Mouse (Mus musculus): Measurements from ENCODE around the gene Polr3f.

Polr3f gene

DNA sequence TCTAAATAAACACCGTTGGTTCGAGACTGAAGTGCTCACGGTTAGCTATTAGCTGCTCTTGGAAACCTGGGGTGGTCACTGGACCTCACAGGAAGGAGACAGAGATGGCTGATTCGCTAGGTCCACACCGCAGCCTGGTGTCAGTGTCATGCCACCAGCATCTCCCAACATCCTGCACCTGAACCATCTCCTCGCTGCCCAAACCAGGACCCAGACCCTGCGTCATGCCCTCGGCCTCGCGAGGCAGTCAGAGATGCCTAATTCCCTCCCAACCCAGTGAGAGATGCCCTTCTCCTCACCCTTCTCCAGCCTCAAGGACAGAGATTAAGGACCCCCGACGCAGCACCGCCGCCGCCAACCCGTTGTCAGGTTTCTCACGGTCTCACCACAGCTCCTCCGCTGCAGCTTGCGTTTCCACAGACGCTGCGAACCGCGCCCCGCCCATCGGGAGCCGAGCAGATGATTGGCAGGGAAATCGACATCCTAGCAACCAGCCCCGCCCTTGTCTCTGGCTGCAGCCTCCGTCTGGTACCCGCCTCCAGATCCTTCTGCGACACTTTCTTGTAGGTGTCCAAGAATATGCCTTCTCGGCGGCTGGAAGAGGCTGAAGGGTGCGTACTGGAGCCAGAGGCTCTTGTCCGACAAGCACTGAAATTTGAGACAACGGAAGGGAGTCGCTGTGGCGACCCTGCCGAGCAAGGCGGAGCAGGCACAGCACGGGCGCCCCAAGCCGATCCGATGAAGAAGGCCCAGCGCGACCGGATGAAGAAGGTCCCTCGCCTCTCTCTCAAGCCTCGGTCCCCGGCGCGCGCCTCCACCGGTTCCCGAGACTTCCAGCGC is at the start of gene Polr3f, which contains the start of gene Dzank1:
Gene Polr3f, plus strand, starts transcription at position 738 of the 840 bp plus-strand sequence.
Gene Dzank1, minus strand, starts transcription at position 434 of the 840 bp plus-strand sequence.
- DNase-seq (ENCODE audit: low read depth): peak; percentile 95

DNA sequence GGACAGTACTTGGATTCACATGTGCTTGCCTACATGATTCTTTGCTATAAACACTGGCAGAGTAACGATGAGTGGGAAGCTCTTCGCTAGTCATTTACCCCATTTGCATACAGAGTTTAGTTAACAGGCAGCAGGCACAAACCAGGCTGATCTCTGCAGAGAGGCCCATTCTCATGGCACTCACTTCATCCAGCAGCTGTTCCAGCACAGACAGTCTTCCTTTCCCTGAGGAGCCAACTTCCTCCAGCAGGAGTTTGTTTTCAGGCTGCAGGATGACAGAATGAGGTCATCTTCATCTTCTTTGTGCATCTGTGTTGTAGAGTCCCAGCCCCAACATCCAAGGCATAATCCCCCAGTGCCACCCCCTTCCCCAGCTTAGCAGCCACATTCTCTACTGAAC is 48.1 kb upstream of the Polr3f start:
- DNase-seq (ENCODE audit: low read depth): no peak

DNA sequence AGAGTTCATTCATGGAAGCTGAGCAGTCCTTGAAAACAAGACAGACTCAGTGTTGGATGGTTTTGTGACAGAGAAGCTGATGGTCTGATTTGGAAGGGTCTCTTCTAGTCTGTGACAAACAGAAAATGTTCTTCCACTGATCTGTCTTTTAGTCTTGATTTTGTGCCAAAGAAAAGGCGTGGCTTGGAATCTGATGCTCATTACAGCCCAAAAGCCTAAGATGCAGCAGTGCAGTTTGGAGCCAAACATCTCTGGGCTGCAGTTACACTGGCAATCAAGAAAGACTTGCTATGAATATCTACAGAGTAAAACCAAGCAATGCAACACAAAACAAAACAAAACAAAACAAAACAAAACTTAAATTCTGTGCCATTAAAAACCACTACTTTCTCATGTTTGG is 43.4 kb upstream of the Polr3f start:
- no peak for DNase-seq (ENCODE audit: low read depth)

DNA sequence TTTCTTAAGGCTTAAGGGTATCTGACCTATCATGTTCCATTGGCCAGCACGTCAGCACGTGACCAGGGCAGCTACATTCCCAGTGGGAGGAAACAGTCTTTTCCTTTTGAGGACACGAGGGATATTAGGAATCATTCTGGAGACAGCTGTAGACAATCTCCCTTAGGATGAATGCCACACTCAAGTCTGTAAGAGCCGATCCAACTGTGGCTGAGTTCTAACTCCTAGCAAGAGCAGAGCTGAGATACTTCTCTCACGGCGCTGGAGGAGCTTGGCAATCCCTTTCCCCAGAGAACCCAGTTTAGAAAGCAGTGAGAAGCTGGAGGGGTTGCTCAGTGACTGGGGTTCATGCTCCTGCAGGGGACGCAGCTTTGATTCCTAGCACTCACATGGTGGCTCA is 42.1 kb upstream of the Polr3f start:
- no peak for DNase-seq (ENCODE audit: low read depth)

DNA sequence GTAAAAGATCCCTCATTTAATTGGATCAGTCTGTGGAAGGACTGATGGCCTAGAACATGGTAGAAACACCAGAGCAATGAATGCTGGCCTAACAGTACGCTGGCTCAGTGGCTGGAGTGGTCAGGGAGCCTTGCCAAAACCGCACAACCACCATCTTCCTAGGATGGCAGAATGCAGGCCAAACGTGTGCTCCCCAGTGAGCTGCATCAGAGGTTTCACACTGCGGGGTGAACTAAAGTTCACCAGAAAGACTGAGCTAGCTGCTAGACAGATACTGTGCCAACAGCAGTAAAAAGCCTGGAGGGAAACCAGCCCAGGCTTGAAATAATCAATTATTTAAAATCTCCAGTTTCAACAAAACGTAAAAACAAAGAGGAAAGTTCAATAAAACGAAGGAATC is 40.0 kb upstream of the Polr3f start:
- DNase-seq (ENCODE audit: low read depth): peak; percentile 27

DNA sequence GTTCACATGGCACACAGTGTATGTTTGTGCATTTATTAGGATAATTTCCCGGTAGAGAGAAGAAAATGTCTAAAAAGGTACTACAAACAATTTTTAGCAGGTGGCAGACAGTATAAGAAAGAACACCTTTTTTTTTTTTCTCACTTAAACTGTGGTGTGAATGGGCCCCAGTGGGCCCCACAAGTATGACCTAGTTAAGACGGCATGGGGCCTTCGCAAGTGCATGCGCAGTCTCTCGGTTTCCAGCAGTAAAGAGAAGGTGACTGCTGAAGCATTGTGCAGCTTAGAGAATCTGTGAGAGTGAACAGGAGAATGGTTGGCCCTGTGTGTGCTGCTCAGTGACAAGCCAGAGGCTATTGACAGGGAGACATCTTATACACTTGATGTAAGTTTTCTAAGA is 38.2 kb upstream of the Polr3f start:
- DNase-seq (ENCODE audit: low read depth): no peak

DNA sequence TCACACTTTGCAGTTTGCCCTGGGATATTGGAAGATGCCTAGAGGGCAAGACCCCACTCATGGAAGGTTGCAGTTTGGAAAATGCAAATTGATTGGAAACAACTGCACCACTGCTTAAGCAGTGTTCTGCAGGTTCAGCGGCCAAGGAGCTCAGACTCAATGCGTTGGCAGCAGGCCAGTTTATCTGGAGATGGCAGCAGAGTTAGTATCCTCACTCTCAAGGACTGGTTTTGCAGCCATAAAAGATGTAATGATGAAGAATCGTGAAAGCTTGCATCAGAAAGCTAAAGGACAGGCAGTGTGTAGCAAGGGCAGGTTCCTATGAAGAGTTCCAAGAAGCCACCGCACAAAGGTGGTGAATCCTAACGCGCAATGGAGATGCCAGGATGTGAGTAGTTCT is 25.4 kb upstream of the Polr3f start:
- DNase-seq (ENCODE audit: low read depth): no peak

DNA sequence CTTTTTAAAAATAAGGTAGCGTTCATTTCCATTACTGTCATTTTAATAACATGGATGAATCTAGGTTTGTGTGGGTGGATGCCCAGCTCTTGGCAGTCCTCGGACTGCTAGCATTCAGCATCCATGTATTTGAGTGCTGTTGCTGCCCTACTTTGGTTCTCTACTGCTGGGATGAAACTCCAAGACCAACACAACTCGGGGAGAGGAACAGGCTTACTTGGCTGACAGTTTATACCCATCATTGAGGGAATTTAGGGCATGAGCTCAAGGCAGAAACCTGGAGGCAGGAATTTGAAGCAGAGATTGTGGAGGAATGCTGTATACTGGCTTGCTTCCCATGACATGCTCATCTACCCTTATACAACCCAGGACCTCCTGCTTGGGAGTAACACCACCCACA is 12.9 kb upstream of the Polr3f start:
- no peak for DNase-seq (ENCODE audit: low read depth)

DNA sequence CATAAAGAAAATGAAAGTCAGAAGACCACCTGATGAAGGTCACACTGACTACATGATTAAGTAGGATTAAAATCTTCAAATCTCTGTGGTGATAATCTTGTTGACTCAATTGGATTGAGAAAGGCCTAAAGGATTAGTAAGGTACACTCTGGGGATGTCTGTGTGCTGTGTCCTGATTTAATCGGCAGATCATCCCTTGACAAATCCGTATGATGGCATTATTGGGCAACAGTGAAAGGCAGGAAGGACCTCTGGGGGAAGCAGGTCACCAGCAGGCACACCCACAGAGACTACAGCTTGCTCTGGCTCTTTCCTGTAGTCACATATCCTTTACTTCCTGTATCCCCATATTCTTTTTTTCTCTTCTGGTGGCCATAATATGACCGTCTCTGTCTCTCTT is 7.7 kb upstream of the Polr3f start:
- no peak for DNase-seq (ENCODE audit: low read depth)

DNA sequence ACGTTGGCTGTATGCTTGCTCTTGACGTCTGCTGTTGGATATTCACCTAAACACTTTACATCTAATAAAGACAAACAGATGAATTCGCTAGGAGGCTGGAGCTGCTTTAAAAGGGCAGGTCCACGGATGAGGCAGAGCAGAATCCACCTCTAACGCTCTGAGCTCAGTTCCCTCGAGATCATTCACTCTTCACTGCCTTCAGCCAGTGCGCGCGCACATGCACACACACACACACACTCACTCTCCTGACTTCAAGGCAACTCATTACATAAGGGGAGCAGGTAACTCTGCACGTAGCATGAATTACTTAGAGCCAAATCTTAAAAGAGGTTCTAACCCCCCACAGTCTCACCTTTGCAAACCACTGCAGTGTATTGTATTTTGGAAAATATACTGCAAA is 1.7 kb upstream of the Polr3f start:
- no peak for DNase-seq (ENCODE audit: low read depth)

DNA sequence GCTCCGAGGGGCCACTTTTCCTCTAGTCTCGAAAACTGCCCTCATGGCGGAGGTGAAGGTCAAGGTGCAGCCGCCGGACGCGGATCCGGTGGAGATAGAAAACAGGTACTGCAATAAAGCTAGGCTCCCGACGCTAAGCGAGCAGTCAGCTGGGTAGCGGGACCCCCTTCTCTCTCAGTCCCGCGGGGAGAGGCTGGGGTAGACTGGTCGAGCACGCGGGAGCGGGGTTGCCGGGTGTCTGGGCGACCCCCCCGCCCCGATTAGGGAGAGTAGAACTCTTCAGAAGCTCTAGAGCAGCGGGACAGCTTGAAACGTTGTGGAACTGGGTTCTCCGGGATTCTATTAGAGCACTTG is 280 bp downstream of the Polr3f start:
- DNase-seq (ENCODE audit: low read depth): no peak

DNA sequence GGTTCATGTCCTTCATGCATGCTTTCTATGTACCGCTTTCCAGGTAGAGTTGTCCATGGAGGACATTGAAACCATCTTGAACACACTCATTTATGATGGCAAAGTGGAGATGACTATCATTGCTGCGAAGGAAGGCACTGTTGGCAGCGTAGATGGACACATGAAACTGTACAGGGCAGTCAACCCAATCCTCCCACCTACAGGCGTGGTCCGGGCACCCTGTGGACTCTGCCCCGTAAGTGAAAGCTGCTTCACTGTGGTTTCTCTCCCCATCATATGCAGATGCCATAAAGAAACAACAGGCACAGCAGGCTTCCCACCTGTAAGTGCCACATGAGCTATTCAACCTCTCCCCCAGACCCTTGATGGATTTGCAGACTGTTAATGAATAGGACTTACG is 9.6 kb downstream of the Polr3f start:
- no peak for DNase-seq (ENCODE audit: low read depth)

DNA sequence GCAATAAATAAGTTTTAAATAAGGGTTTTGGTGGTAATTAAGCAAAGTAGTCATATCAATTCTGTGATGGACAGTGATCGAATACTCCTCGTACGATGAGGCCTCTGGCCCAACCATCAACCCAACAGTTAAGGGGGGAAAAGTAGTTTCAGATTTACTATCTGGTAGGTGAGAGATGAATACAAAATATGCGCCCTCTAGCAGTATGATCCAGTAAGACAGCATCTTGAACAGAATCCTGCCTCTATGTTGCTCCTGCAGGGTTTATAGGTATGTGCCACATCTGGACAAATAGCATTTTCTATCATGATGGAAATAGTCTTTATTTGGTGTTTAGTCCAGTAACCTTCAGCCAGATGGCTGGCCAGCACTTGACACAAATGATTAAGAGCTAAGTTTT is 13.7 kb downstream of the Polr3f start:
- no peak for DNase-seq (ENCODE audit: low read depth)

DNA sequence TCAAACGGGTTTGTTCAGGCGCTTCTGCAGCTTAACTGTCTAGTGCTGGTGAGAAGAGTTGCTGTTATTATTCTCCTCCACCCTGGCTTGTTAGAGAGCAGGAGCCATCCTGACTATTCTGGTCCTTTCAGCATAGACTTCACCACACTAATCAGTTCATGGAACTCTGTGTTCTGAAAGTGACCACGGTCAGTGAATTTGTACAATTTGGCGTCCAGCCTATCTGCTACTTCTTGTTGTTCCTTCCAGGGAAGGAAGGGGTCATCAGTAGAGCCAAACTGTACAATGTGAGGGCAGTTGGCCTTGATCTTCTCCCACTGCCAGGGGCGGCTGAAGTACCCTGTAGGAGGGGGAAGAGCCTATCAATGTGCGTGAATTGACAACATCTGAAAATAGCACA is 16.2 kb downstream of the Polr3f start:
- no peak for DNase-seq (ENCODE audit: low read depth)

DNA sequence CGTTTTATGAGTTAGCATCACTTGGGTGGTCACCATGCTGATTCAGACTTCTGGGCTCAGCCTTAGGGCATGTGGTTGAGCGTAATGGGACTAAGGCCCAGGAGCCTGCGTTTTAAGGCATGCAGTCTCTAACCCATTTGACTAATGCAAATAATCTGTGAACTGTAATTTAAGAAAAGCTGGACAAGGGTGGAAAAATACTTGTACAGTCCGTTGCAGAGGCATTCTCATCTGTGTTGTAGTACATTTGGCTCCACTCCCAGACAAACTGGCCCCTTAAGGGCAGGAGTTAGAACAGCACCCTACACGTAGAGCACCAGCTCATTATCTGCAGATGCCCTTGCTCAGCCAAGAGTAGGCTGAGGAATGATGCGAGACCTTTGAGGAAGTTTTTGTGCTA is 17.1 kb downstream of the Polr3f start:
- no peak for DNase-seq (ENCODE audit: low read depth)

DNA sequence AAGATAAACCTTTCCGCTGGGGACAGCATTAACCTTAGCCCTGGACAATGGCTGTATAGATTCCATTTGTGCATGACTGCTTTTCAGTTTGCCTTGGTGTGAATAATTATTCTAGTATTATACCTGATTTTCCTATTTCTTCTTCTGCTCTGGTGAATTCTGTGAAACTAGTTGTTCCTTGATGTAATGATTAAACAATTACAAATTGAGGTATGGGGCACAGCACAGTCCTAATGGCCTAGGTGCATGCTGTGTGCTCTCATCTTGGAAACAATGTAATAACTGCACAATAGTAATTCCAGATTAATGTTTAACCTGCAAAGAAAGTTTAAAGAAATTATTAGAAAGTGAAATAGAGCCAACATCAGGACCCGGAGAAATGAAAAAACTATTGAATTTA is 17.5 kb downstream of the Polr3f start:
- no peak for DNase-seq (ENCODE audit: low read depth)

DNA sequence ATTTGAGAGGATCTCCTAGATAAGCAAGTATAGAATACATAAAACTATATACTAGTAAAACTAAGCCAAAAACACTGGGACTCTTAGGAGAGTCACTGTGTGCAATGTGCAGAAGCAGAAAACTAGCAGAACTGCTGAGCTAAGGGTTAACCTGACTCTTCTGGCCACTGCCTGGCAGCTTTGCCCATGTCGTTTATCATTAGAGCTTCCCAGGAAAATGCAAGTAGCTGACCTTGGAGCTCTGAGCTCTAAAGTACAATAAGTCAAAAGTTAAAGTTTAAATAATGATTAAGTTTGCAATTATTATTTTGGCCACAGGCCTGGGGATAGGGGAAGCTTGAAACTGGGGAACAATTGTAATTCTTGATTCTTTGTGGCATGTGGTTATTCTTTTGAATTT is 18.0 kb downstream of the Polr3f start:
- no peak for DNase-seq (ENCODE audit: low read depth)

DNA sequence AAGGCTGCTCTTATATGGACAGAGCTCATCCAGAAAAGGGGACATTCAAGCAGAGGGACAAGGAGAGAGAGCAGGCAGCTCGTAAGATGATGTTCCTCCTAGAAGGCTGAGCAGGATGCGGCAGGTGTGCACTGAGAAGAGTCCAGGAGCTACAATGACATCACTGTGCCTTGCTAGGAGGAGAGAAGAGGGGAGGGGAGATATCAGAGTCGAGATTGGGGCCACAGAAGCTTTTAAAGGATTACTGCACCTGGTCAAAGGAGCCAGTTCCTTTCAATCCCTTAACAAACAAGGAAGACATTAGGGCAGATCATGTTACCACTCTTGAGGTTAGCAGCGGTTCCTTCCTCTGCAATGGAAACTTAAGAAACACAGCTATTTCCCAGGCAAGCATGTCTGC is 20.0 kb downstream of the Polr3f start:
- no peak for DNase-seq (ENCODE audit: low read depth)

DNA sequence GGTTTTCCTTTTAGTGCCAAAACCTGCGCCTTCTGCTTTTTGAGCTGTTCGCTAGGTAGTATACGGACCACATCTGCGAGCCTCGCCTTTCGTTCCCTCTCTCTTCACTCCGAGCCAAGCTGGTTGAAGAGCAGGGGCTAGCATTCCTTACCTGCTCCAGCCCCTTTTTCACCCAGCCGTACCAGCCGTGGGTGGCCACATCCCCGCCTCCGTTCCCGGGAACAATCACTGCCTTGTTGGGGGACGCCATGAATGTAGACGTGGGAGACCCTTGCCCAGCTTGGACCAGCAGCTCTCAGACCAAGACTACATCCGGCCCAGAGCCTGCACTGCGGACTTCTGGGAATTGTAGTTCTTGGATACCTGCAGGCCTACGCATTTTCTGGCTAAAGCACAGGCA is 23.0 kb downstream of the Polr3f start, which contains the start of gene Rbbp9:
Gene Rbbp9, minus strand, starts transcription at position 341 of the 400 bp plus-strand sequence.
- no peak for DNase-seq (ENCODE audit: low read depth)

DNA sequence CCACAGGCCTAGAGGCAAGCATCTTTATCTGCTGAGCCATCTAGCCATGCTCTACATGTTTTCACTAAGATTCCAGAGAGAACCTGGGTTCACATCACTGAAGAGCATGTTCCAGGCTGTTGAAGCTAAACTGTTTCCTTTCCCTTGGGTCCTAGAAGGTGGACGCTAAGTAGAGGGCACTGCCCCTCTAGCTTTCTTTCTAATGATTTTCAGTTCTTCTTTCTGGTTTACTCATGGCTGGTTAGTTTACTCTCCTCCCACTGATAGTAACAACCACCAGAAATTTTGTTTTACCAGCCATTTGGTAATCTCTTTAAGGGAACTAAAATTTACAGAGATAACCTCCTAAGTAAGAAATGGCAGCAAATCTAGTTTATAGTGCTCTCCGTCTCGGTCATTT is 26.4 kb downstream of the Polr3f start:
- no peak for DNase-seq (ENCODE audit: low read depth)

DNA sequence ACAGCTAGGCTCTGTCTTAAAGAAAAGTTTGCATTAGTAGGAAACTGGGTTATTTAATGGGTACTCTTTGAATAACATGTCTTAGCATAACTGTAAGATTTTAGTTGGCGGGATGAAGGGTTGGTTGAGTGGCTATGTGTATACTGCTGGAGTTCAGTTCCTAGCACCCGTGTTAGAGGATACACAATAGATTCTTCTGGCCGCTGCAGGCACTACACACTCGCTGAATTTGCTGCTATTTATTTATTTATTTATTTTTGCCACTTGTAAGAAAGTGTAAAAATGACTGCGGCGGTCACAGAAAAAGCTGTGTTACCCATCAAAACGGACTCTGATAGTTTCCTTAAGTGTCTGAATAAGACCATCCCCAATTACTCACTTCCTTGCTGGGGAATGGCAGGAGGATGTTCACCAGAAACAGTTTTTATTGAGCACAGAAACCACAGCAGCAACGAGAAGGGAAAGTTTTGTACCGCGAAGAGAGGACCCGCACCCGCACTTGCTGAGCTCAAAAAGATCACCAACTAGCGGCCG is 27.8 kb downstream of the Polr3f start:
- peak; percentile 6 for DNase-seq (ENCODE audit: low read depth)

DNA sequence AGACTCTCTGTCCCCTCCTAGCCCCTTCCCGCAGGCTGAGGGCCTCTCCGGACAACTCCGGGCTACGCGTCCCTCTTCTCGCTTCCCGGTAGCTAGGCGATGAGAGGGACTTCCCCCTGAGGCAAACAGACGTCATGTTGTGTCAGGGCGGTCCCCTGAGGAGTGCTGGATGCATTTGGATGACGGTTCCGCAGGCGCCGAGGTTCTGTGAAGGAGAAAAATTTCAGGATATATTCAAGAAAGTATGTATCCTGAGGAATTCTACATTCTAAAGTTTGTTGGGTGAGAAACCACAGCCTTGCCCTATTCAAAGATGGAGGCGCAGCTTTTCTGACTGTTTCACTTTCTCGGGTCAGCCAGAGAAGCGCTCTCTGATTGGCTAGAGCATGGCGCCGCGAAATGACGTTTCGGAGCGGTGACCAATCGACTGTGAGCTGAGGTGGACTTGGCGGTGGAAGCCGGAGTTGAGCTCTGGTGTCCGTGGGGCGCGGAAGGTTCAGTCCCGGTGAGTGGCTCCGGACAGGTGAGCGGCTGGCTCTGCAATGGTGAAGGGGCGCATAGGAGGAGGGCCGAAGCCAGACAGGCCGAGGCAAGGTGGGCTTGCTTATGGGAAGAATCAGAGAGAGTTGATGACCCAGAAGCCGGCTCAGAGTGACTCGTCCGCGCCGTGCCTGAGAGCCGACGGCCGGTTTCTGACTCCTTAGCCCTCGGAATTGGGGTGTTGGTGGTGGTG is 28.5 kb downstream of the Polr3f start, which contains the start of gene Sec23b:
Gene Sec23b, plus strand, starts transcription at position 410 of the 733 bp plus-strand sequence.
- peak; percentile 95 for DNase-seq (ENCODE audit: low read depth)

DNA sequence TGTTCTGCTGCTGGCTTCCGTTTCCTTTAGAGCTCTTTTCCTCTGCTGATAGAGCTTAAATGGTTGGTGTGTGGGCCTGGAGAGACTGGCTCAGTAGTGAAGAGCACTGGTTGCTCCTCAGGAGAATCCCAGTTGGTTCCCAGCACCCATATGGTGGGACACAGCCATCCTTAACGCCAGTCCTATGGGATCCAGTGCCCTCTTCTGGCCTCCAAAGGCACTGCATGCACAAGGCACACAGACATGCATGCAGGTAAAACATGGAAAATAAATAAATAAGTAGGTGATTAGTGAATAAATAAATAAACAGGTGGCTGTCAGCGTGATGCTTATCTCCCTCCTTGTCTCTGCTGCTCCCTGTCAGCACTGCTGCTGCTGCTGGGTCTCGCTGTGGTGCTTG is 61.2 kb downstream of the Polr3f start:
- DNase-seq (ENCODE audit: low read depth): no peak
